Mouse (Mus musculus) hindbrain, embryonic 12.5 days (tissue): Measurements from ENCODE around the gene Tbc1d21. TPM values are rescaled to one million over a fixed set of nuclear protein-coding genes. Genes with fewer than 3 reads are reported as not detected.

ENCODE experiments used
- ATAC-seq: fragments of 200-750 bp; cut with Nextera tagmentation; 2 replicates; pipeline ENCODE4 v1.8.0; 2017; ENCODE audit warnings: moderate TSS enrichment; ENCODE audit not compliant: low FRiP score
- H3K27ac ChIP-seq: fragments of 300-500 bp; sonication (generic); 2 replicates; pipeline ENCODE4 v1.5.1; 2016; ENCODE audit warnings: mild to moderate bottlenecking
- H3K27me3 ChIP-seq: fragments of 300-500 bp; sonication (generic); 2 replicates; pipeline ENCODE4 v1.6.1; 2016; ENCODE audit warnings: mild to moderate bottlenecking
- H3K36me3 ChIP-seq: fragments of 300-500 bp; sonication (generic); 2 replicates; pipeline ENCODE4 v1.6.1; 2016; ENCODE audit warnings: mild to moderate bottlenecking
- H3K4me1 ChIP-seq: fragments of 300-500 bp; sonication (generic); 2 replicates; pipeline ENCODE4 v1.6.1; 2016
- H3K4me2 ChIP-seq: fragments of 300-500 bp; sonication (generic); replicated peaks from 2 replicates; pipeline ENCODE4 v1.6.1; 2016; ENCODE audit warnings: mild to moderate bottlenecking
- H3K4me3 ChIP-seq: fragments of 300-500 bp; sonication (generic); 2 replicates; pipeline ENCODE4 v1.5.1; 2016; ENCODE audit warnings: mild to moderate bottlenecking
- H3K9ac ChIP-seq: fragments of 300-500 bp; sonication (generic); 2 replicates; pipeline ENCODE4 v1.6.1; 2016; ENCODE audit warnings: mild to moderate bottlenecking, moderate library complexity
- H3K9me3 ChIP-seq: fragments of 300-500 bp; sonication (generic); replicated peaks from 2 replicates; pipeline ENCODE4 v1.6.1; 2016; ENCODE audit warnings: mild to moderate bottlenecking
- WGBS: fragments of 180-500 bp; shearing (Covaris S2); methylation state at CpG from one replicate; pipeline ENCODE4 v1.1.7; 2016; 5-methylcytosine and 5-hydroxymethylcytosine counted together
- polyA plus RNA-seq: library from polyadenylated mRNA; unstranded; fragments of >200 nt; fragmentation: Nextera tagmentation; extraction: Ambion mirVana; gene quantifications from 2 replicates; pipeline ENCODE4 v1.2.1, GENCODE M21; 2016

Tbc1d21 gene
- polyA plus RNA-seq, result not detected in 2 replicates

DNA sequence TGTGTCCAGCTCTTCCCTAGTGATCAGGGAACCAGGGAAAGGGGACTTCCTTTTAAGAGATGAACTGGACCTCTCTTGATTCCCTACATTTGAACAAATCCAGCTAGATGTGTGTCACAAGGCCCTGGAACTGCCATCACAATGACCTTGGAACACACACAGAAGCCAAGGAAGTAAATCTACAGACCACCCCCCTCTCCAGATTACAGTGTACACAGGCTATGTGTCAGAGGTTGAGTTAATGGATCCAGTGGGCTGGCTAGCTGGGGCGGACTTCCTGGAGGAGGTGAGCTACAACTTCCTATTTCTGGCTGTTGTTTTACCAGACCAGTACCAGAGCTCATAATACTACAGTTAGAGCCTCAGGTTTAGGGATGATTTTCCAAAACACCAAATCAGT lies at the start of gene Tbc1d21:
Gene Tbc1d21, minus strand, starts transcription at position 101 of the 400 bp plus-strand sequence.
- H3K4me3 ChIP-seq, result no peak within 1 kb of the TSS
- H3K4me1 ChIP-seq, result 0 out of 2 replicates have a peak, but pooled peaks cover 13% of the 10 kb centered on the region
- H3K9ac ChIP-seq, result no peak within 1 kb of the TSS
- no peak within 1 kb of the TSS for H3K4me2 ChIP-seq
- WGBS, result 100% methylated on average over 1 of the region's 1 CpGs
- H3K36me3 ChIP-seq, result no peaks in the 10 kb centered on the region
- ATAC-seq, result no peak
- no peak within 1 kb of the TSS for H3K27ac ChIP-seq
- H3K27me3 ChIP-seq, result 0 out of 2 replicates have a peak, but pooled peaks cover 3% of the 10 kb centered on the region
- no peaks in the 10 kb centered on the region for H3K9me3 ChIP-seq

DNA sequence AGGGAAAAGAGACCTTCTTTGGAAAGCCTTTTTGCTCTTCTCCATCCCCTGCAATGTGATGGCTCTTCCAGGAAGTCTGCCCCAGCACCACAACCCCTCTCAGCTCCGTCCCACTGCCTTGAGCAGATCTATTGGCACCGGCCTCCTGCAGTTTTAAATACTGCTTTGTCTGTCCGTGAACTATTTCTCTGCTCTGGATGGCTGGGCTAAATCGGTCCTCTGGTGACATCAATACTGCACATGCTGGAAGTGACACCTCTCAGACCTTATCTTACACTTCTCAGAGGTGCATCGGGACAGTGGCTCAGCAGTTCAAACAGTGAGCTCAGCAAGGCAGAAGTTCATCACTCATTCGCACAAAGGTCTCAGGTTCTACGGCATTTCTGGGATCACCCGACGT lies 41.3 kb upstream of the Tbc1d21 start:
- H3K9ac ChIP-seq, result no peak overlapping the region
- no peak overlapping the region for H3K27ac ChIP-seq
- H3K9me3 ChIP-seq, result no peaks in the 10 kb centered on the region
- H3K4me1 ChIP-seq, result no peaks in the 10 kb centered on the region; the same call in none of the 2 replicates
- 75% methylated on average over 9 of the region's 9 CpGs for WGBS
- 0 out of 2 replicates have a peak, but pooled peaks cover 4% of the 10 kb centered on the region for H3K27me3 ChIP-seq
- H3K36me3 ChIP-seq, result no peaks in the 10 kb centered on the region
- no peak overlapping the region for H3K4me3 ChIP-seq
- no peak overlapping the region for H3K4me2 ChIP-seq
- ATAC-seq, result no peak

DNA sequence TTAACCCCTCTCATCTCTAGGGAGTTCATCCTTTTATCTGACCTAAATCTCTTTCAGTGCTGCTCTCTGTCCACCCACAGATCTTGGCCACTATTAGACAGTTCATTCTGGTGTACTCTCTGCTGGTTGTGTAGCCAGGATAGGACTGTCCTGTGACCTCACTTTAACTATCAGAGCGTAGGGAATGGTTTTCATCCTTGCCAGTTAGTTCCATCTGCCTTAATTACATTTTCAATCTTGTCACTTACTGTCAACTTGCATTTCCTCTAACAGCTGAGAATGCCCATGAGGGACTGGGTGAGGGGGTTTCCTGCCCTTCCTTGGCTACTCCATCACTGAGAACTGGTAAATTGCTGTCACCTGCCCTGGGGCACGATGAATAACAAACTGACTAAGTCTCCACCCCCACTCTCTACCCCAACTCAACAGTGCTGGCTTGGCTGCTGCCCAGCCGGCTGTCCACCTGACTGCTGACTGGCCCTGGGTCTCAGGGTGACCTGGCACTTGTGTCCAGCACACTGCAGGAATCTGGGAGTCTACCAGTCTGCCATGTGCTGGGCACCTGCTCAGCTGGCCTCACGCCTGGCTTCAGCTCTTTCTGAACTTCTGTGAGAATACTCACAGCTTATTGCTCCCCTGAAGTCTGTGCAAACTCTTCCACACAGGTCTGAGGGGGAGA lies 39.9 kb upstream of the Tbc1d21 start:
- Histone ChIP-seq H3K9ac (no peak overlapping the region), H3K9me3 (no peaks in the 10 kb centered on the region), H3K36me3 (no peaks in the 10 kb centered on the region), H3K27ac (no peak overlapping the region), H3K4me3 (no peak overlapping the region), H3K4me1 (no peaks in the 10 kb centered on the region; the same call in none of the 2 replicates), H3K27me3 (0 out of 2 replicates have a peak, but pooled peaks cover 4% of the 10 kb centered on the region), H3K4me2 (no peak overlapping the region)
- no peak for ATAC-seq
- WGBS, result 62% methylated on average over 4 of the region's 4 CpGs

DNA sequence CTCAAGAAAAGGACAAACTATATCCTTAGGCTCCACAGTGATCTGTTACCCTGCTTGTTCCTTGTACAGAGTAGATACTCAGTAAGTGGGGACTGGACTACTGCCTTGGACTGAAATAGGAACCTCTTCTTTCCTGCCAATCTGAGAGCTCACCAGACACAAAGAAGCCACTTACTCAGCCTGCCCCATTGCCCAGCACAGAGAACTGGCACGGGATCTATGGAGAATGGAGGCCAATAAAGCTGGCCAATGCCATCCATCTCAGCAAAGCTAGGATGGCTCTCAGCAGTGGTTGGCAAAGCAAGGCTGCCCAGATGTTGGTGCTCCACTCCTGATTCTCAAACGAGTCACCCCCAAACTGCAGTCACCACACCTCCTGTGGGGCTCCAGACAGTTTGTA lies 39.0 kb upstream of the Tbc1d21 start:
- H3K4me1 ChIP-seq, result no peaks in the 10 kb centered on the region; the same call in none of the 2 replicates
- no peak for ATAC-seq
- H3K27me3 ChIP-seq, result 0 out of 2 replicates have a peak, but pooled peaks cover 4% of the 10 kb centered on the region
- H3K4me2 ChIP-seq, result no peak overlapping the region
- no peaks in the 10 kb centered on the region for H3K36me3 ChIP-seq
- no peak overlapping the region for H3K27ac ChIP-seq
- no peak overlapping the region for H3K9ac ChIP-seq
- no peaks in the 10 kb centered on the region for H3K9me3 ChIP-seq
- WGBS, result 76% methylated on average over 2 of the region's 2 CpGs
- no peak overlapping the region for H3K4me3 ChIP-seq

DNA sequence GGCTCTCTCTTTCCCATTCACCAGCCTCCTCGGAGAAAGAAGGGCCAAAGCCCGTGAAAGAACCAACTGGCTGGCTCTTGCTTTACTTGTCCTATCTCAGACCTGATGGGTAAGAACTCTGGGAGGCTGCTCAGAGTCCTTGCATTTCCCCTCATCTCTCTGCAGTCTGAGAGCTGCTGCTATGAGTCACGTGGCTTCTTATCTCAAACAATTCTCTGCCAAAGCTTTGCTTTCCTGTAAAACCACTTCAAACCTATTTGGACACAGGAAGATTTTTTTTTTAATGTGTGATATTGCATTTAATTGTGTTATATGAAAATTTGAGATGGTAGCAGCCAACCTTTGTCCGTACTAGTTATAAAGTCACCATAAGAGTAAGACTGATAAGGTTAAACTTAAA lies 34.2 kb upstream of the Tbc1d21 start:
- no peak overlapping the region for H3K27ac ChIP-seq
- 61% methylated on average over 4 of the region's 4 CpGs for WGBS
- ATAC-seq, result no peak

DNA sequence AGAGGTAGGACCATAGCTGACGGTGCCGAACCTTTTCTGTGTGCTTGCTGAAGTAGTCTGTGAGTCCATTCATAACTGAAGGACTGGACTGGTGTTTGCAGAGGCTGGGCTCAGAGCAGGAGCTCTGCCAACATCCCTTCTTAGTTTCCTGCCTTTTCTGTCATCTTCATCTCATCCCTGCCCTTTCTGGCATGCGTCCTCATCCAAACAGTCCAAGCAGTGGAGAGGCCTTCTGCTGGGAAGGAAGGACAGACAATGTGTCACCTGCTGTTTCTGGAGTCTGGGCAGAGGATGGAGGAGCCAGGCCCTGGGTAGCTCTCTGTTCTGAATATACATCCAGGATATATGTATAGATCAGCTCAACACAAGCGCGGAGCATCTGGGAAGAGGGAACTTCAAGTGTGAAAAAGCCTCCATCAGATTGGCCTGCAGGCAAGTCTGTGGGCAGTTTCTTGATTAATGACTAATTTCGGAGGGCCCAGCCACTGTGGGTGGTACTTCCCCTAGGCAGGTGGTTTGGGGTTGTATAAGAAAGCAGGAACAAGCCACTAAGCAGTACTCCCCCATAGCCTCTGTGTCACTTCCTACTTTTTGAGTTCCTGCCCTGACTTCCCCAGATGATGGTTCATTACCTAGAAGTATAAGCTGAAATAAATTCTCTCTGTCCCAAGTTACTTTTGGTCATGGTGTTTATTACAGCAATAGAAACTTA lies 31.3 kb upstream of the Tbc1d21 start:
- Histone ChIP-seq H3K27ac (no peak overlapping the region), H3K4me3 (no peak overlapping the region), H3K27me3 (no peaks in the 10 kb centered on the region; the same call in 1 of the 2 replicates), H3K9me3 (no peaks in the 10 kb centered on the region), H3K9ac (no peak overlapping the region), H3K4me1 (no peaks in the 10 kb centered on the region), H3K4me2 (no peak overlapping the region), H3K36me3 (no peaks in the 10 kb centered on the region)
- WGBS, result 82% methylated on average over 6 of the region's 6 CpGs
- ATAC-seq, result no peak

More for the DNA sequence above, 34.2 kb upstream of the Tbc1d21 start:
- no peaks in the 10 kb centered on the region for H3K9me3 ChIP-seq
- H3K4me3 ChIP-seq, result no peak overlapping the region
- H3K36me3 ChIP-seq, result no peaks in the 10 kb centered on the region
- H3K9ac ChIP-seq, result no peak overlapping the region
- H3K4me2 ChIP-seq, result no peak overlapping the region
- no peaks in the 10 kb centered on the region for H3K4me1 ChIP-seq
- H3K27me3 ChIP-seq, result no peaks in the 10 kb centered on the region; the same call in 1 of the 2 replicates

DNA sequence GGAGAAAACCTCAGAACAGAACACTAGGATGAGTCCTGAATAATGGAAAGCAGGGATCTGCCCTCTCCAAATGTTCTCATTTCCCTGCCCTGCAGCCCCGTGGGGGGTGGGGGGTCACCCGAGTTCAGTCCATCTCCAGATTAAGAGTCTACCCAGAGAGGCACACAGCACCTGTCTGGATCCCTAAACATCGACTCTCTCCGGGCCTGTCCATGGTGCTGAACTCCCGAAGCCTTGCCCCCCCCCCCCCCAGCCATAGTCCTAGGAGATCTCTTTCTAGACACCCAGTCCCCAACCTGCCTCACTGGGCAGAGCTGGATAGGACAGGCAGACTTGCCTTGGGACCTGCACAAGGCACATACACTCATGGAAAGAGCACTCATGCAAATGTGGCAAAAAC lies 29.4 kb upstream of the Tbc1d21 start:
- no peak overlapping the region for H3K9ac ChIP-seq
- WGBS, result 38% methylated on average over 5 of the region's 5 CpGs
- no peak for ATAC-seq
- H3K4me3 ChIP-seq, result no peak overlapping the region
- no peaks in the 10 kb centered on the region; the same call in 1 of the 2 replicates for H3K27me3 ChIP-seq
- H3K4me2 ChIP-seq, result no peak overlapping the region
- H3K9me3 ChIP-seq, result no peaks in the 10 kb centered on the region
- H3K36me3 ChIP-seq, result no peaks in the 10 kb centered on the region
- H3K27ac ChIP-seq, result no peak overlapping the region
- 0 out of 2 replicates have a peak, but pooled peaks cover 2% of the 10 kb centered on the region for H3K4me1 ChIP-seq

DNA sequence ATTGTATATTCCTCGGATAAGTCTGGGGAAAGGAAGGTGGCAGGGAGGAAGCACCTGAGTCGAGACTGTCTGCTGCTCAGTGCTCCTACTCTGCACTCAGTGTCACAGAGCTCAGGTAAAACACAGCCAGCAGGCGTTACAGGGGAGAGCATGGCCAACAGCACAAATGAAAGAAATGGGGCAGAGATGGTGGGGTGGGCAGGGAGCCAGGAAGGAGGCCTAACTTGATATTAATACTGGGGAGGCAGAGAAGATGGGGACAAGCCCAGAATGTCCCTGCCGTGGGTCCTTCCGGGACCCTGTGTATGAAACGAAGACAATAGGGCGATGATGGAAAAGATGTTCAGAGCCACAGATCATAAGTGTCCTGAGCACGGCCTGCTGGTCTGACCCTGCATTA lies 24.4 kb upstream of the Tbc1d21 start:
- no peaks in the 10 kb centered on the region for H3K9me3 ChIP-seq
- H3K4me2 ChIP-seq, result no peak overlapping the region
- H3K27ac ChIP-seq, result no peak overlapping the region
- no peaks in the 10 kb centered on the region for H3K27me3 ChIP-seq
- no peak overlapping the region for H3K9ac ChIP-seq
- no peaks in the 10 kb centered on the region for H3K36me3 ChIP-seq
- H3K4me1 ChIP-seq, result 0 out of 2 replicates have a peak, but pooled peaks cover 2% of the 10 kb centered on the region
- WGBS, result 87% methylated on average over 8 of the region's 8 CpGs
- no peak overlapping the region for H3K4me3 ChIP-seq
- no peak for ATAC-seq

DNA sequence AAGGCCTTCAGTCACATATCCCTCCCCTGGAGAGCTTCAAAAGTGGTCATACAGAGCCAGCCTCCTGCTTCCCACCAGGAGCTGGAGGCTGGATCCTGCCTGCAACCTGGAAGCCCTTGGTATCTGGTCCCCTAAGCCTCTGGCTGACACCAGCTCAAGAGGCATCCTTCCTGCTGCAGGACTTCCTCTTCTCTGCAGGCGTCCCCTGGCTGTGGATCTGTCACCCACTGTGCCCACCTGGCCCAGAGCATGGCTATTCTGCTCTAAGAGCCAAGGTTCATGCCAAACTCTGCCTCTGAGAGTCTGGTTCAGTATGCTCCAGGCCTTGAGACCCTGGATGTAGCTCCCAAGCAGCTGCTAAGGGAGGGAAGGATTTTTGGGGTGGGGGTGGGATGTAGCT lies 23.6 kb upstream of the Tbc1d21 start:
- no peak for ATAC-seq
- H3K9me3 ChIP-seq, result no peaks in the 10 kb centered on the region
- WGBS, result 32% methylated on average over 1 of the region's 1 CpGs
- H3K4me2 ChIP-seq, result no peak overlapping the region
- H3K9ac ChIP-seq, result no peak overlapping the region
- H3K4me3 ChIP-seq, result no peak overlapping the region
- 0 out of 2 replicates have a peak, but pooled peaks cover 2% of the 10 kb centered on the region for H3K4me1 ChIP-seq
- H3K36me3 ChIP-seq, result no peaks in the 10 kb centered on the region
- no peaks in the 10 kb centered on the region for H3K27me3 ChIP-seq
- H3K27ac ChIP-seq, result no peak overlapping the region

DNA sequence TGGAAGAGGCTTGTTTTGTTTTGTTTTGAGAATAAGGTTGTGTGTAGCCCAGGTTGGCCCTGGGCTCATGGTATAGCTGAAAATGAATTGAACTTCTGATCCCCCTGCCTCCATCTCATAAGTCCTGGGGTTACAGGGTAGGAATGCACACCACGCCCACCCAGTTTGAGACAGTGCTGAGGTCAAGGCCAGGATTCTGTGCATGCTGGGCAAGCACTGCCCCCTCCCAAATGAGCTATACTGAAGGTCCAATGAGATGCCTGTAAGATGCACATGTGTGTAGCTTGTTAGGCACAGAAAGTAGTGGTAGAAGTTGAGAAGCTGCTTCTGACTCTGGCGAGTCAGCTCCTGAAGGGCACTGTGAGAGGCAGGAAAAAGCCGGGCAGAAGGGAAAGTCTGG lies 18.1 kb upstream of the Tbc1d21 start:
- WGBS, result 56% methylated on average over 3 of the region's 3 CpGs
- no peak for ATAC-seq
- H3K27me3 ChIP-seq, result no peaks in the 10 kb centered on the region

DNA sequence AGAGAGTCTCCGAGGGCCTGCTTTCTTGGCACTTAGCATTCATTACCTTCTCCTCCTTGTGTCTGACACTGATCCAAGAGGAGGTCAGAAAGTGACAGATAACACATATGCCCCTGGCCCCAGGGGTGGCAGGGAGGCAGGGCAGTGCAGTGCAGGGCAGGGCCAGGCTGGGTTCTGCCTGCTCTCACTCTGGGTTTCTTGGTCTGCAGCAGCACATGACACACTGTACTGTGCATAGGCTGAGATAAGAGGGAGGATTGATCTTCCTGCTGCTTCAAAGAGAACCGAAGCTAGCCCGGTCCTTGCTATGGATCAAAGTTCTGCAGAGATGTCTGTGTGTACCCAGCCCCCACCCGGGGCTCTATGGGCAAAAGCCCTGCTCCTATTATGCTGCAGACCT lies 8.6 kb upstream of the Tbc1d21 start:
- H3K4me3 ChIP-seq, result no peak overlapping the region
- H3K9ac ChIP-seq, result no peak overlapping the region
- H3K27me3 ChIP-seq, result no peaks in the 10 kb centered on the region
- WGBS, result 64% methylated on average over 4 of the region's 4 CpGs
- no peak overlapping the region for H3K27ac ChIP-seq
- no peaks in the 10 kb centered on the region for H3K9me3 ChIP-seq
- H3K4me1 ChIP-seq, result 0 out of 2 replicates have a peak, but pooled peaks cover 15% of the 10 kb centered on the region
- H3K4me2 ChIP-seq, result no peak overlapping the region
- H3K36me3 ChIP-seq, result no peaks in the 10 kb centered on the region
- no peak for ATAC-seq

More for the DNA sequence above, 18.1 kb upstream of the Tbc1d21 start:
- no peaks in the 10 kb centered on the region for H3K4me1 ChIP-seq
- no peak overlapping the region for H3K9ac ChIP-seq
- no peak overlapping the region for H3K27ac ChIP-seq
- H3K9me3 ChIP-seq, result no peaks in the 10 kb centered on the region
- no peak overlapping the region for H3K4me2 ChIP-seq
- no peak overlapping the region for H3K4me3 ChIP-seq
- H3K36me3 ChIP-seq, result no peaks in the 10 kb centered on the region

DNA sequence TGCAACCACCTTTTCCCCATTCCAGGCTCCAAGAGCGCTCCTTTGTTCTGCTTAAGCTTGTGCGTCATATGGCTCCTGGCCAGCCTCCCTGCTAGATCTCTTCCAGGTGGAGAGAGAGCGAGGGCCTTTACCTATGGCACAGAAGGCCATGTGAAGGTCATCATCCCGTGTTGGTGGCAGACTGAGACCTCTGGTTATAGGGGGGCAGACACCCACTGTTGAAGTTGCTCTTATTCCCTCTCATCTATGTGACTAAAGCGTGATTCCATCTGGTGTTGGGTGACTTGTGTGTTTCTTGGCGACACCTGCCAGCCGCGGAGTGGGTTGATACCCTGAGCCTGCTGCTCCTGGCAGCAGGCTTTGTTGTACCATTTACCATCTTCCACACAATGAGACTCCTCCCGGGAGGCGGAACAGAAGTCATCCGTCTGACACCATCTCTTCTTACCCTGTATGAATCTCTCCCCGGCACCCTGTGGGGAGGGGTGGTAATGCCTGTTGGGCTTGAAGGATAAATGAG lies 3.7 kb upstream of the Tbc1d21 start:
- 0 out of 2 replicates have a peak, but pooled peaks cover 3% of the 10 kb centered on the region for H3K27me3 ChIP-seq
- no peak overlapping the region for H3K27ac ChIP-seq
- no peak overlapping the region for H3K4me3 ChIP-seq
- H3K4me2 ChIP-seq, result no peak overlapping the region
- 0 out of 2 replicates have a peak, but pooled peaks cover 16% of the 10 kb centered on the region for H3K4me1 ChIP-seq
- H3K36me3 ChIP-seq, result no peaks in the 10 kb centered on the region
- no peak for ATAC-seq
- WGBS, result 60% methylated on average over 12 of the region's 12 CpGs
- H3K9me3 ChIP-seq, result no peaks in the 10 kb centered on the region
- no peak overlapping the region for H3K9ac ChIP-seq
